Mouse (Mus musculus) thymus, postnatal 10 days (tissue): ENCODE results near the gene Stk39.
A peak's percentile ranks its signal among the peaks of the same experiment; 100 is the strongest.

Experiments used
- DNase-seq, 2 experiments: peaks; one replicate each; pipeline ENCODE4 v3.0.0; 2021; ENCODE audit warnings: low spot score in 2 of 2

Gene Stk39

GRCm38 (mm10) chr2:68345269-68345668 lies 126.8 kb downstream of the Stk39 start:
- no peak for DNase-seq

DNA sequence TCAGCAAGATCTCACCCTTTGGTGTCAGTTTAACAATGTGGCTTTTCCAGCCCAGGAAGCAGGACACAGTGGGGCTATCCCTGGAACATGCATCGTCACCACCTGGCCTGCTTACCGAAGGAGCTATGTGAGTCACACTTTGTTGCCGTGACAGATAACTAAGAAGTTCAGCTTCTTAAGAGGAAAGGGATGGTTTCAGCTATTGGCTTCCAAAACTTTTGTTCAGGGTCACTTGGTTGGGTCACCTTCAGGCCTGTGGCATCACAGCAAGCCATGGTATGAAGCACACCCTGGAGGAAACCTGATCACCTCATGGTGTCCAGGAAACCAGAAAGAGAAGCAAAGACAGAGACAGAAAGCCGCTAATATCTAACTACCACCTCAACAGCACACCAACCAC lies 128.3 kb downstream of the Stk39 start:
- DNase-seq: no peak

DNA sequence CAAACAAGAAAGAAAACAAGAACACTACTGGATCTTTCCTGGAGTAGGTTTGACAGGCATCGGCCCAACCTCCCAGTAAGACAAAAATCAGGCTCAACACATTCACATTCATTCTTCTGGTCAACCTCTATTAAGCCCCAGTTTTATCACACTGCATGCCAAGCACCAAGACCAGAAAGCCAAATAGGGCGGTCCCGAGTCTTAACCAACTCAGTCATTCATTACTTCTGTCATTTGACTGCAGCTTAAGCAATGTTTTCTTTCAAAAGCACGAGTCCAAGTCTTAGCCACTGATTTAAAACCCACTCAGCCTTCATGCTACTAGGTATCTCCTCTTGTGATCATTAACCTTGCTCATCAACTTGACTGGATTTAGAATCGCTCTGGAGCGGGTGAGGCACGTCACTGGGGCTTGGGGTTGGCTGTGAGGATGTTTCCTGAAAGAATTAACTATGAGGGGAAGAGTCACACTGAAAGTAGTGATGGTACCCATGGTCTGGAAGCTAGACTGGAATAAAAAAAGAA lies 129.9 kb downstream of the Stk39 start:
- no peak for DNase-seq

GRCm38 (mm10) chr2:68336913-68337312 lies 135.2 kb downstream of the Stk39 start:
- DNase-seq: no peak

DNA sequence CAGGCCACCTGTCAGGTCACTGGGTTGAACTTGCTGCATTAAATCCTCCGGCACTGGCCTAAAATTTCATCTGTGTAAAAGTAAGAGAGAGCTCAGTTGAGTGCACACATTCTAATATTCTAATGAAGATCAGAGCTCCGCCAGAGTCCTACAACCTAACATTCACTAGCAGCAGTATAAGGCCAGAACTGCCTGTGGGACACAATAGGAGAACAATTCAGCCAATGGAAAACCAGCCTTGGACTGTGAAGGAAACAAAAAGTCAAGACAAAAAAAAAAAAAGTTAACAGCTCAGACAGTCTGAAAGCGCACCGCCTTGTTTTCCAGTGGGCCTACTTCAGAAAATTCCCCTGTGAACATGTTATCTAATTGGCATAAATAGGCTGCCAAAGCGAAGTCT lies 137.1 kb downstream of the Stk39 start:
- no peak for DNase-seq

- DNase-seq: no peak
Measured at GRCm38 (mm10) chr2:68325306-68325705, 146.8 kb downstream of the Stk39 start.

GRCm38 (mm10) chr2:68321230-68321629 lies 150.8 kb downstream of the Stk39 start:
- no peak for DNase-seq

DNA sequence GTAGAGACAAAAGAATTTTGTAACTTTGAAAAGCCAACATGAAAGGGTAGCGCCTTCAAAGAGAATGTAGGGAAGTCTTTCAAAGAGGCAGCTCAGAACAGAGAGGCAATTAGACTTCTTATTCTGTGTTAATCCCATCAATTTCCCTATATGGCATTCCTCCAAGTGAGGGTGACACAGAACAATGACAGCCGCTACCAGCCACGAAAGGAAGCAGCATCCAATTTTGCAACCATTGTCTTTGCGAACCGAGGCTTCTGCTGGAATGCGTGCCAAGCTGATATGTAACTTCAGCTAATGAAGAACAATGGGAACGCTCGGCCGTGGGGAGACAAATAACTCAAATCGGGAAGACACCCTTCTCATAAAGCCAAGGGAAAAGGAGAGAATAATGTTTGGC lies 151.4 kb downstream of the Stk39 start:
- DNase-seq: no peak

DNA sequence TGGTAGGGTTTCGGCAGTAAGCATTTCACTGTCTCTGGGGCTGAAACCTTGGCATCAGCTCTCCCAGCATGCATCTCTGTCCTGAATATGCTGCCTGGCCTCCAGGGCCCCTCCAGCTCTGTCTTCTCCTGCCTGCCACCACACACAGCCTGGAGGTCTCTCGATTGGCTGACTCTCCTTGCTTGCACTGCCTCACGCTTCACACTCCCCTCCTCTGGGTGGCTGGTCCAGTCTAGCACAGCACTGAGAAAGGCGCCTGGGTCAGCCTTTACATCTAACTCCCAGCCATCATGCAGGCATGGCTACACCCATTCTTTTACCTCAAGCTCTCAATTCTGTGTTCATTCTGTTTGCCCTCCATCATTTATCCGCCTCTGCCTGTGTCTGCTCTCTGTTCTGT lies 153.6 kb downstream of the Stk39 start:
- DNase-seq: no peak

GRCm38 (mm10) chr2:68317895-68318294 lies 154.2 kb downstream of the Stk39 start:
- DNase-seq: no peak

GRCm38 (mm10) chr2:68317452-68317851 lies 154.6 kb downstream of the Stk39 start:
- no peak for DNase-seq

- no peak for DNase-seq
Measured at GRCm38 (mm10) chr2:68315258-68315657, 156.8 kb downstream of the Stk39 start.

DNA sequence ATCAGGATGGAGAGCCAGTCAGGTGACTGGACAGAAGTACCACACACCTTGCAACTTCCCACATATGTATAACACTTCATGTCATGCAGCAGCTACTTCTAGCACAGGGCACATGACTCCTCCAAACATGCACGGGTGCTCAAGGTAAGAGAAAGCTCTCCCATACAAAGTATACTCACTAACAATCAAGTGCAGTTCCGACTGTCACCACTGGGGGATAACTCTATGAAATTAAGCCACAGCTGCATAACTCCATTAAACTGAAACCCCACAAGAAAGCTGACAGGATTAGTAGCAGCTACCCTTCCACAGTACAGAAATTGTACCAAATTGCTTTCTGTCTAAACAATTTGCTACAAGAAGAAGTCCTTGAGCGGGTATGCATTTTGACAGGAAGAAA lies 161.9 kb downstream of the Stk39 start:
- DNase-seq: peak; percentile 14 to 53

GRCm38 (mm10) chr2:68306519-68306918 lies 165.5 kb downstream of the Stk39 start:
- DNase-seq: no peak

- DNase-seq: no peak
Measured at GRCm38 (mm10) chr2:68304771-68305460, 167.2 kb downstream of the Stk39 start.

DNA sequence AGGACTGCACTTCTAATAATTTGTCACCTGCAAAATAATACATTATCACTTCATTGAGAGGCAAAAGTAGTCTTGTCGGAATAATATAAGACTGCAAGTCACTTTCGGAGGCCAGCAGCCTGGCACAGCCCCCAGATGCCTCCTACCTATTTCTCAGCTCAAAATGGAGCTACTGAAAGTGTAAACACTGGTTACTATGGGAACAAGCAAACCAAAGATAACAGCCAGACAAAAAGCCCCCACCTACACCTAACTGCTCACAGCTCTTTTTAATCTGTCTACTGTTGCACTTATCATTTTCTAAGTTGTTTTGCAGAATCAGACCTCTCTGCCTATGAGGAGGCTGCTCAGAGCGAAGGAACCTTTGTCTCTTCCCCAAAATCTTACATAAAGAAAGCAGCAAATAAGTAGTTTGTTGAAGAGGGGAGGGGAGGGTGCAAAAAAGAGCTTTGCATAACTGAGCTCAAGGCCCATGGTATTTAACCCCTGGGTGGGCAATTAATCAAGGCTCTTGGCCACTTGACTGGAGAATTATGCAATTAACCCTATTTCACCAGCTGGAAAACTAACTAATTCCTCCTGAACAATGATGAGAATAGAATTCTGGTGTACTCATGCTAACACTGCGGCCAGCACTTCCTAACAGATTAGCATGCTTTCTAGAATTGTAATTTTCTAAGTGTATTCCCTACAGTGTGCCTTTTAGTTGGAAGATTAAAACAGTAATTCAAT lies 170.1 kb downstream of the Stk39 start:
- no peak for DNase-seq

DNA sequence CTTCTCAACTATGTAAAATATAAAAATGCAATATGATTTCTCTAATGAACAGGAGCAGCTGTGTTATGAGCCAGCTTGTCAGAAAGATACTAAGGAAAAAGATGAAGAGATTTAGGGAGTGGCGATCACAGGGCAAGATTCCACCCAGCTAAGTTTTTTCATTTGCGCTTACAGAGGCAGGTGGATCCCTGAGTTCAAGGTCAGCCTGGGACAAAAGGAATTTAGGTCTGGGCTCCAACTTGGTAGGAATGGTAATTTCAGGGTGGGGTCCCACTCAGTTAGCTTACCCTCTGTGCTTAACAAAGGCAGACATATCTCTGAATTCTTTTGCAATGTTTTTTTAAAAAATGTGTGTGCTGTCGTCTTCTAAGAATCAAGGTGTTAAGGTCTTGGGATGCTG lies 173.7 kb downstream of the Stk39 start:
- DNase-seq: no peak

- no peak for DNase-seq
Measured at GRCm38 (mm10) chr2:68297955-68298354, 174.1 kb downstream of the Stk39 start.

- no peak for DNase-seq
Measured at GRCm38 (mm10) chr2:68296743-68297142, 175.3 kb downstream of the Stk39 start.

DNA sequence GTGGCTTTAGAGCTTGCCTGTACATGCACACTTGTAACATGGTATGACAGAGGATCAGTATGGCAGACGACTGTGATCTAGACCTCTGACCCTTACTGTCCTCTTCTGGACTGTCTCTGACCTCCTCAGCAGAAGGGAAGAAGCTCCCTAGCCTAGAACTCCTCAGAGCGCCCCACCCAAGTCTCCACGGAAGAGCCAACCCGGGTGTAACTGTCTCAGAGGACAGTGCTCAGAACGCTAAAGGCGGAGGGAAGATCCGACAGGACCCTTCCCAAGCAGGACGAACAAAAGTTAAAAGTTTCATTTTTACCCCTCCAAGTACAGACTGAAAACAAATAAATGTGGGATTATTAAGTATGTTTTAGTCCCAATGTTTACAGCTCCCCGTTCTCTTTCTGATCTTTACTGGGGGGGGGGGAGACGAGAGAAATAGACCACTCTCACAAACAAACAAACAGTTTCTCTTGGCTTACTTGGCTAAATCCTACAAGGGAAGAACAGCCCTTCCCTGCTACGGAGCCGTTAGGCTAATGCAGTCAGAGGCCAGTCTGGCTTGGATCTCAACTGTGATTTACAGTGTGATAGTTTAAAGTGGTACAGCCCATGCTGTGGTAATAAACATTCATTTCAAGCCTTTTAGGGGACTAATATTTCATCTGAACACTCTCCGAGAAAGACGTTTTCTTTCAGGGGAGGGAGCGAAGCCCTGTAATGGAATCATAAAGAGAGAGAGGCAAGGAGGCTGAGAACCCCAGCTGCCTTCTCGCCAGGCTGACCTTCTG lies 179.3 kb downstream of the Stk39 start:
- DNase-seq: no peak

- no peak for DNase-seq
Measured at GRCm38 (mm10) chr2:68291895-68292294, 180.2 kb downstream of the Stk39 start.

DNA sequence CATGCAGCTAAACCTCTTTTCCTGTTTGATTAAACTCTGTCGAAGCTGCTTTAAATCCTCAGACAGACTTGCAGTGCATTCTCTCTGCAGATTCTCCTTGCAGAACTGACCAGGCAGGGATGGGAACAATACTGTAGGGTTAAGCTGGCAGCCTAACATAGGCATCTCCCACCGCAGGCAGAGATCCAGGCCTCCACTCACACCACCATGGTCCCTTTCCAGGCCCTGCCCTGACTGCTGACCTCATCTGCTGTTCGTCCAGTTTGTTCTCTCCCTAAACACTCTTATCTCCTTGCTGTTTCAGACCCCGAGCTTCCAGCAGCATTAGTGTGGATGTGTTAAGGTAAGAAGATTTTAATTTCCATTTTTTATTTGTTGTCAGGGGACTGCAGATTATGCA lies 182.1 kb downstream of the Stk39 start:
- no peak for DNase-seq
